Mouse (Mus musculus): ENCODE results near the gene Aloxe3. TPM values are rescaled to one million over a fixed set of nuclear protein-coding genes. Genes with fewer than 3 reads are reported as not detected.

Aloxe3 gene
- polyA plus RNA-seq (2014; fragmentation: Illumina TruSeq; extraction: RNeasy Lipid Tissue Mini Kit (QIAGEN cat#74804); ENCODE audit: low read depth, low replicate concordance), result 0.17 TPM

GRCm38 (mm10) chr11:69125852-69125918 is at the start of gene Aloxe3:
Gene Aloxe3 (plus strand): TSS chr11:69125896.

GRCm38 (mm10) chr11:69088103-69088855 is 37.4 kb upstream of the Aloxe3 start, which contains the start of gene Vamp2:
Gene Vamp2 (plus strand): TSS chr11:69088490.

GRCm38 (mm10) chr11:69094697-69095429 is 30.8 kb upstream of the Aloxe3 start, which contains the start of gene Per1:
Gene Per1 (plus strand): TSS chr11:69095217.

GRCm38 (mm10) chr11:69120221-69121000 is 5.3 kb upstream of the Aloxe3 start, which contains the start of gene Hes7:
Gene Hes7 (plus strand): TSS chr11:69120404.

GRCm38 (mm10) chr11:69122336-69122951 is 3.3 kb upstream of the Aloxe3 start, which contains the start of gene 9130213A22Rik:
Gene 9130213A22Rik (minus strand): TSS chr11:69122589.

GRCm38 (mm10) chr11:69156800-69157199 is 31.1 kb downstream of the Aloxe3 start, which contains the start of gene Alox12b:
Gene Alox12b (plus strand): TSS chr11:69156989.

GRCm38 (mm10) chr11:69197743-69198142 is 72.0 kb downstream of the Aloxe3 start, which contains the start of gene Alox8:
Gene Alox8 (minus strand): TSS chr11:69197843.

Other genes with a start within 250 kb of the Aloxe3 start
- not detected for gene Rnf222, start 237.3 kb upstream of the Aloxe3 start, polyA plus RNA-seq (2014; fragmentation: Illumina TruSeq; extraction: RNeasy Lipid Tissue Mini Kit (QIAGEN cat#74804); ENCODE audit: low read depth, low replicate concordance)
- 139 TPM for gene Rpl26, start 224.3 kb upstream of the Aloxe3 start, polyA plus RNA-seq (2014; fragmentation: Illumina TruSeq; extraction: RNeasy Lipid Tissue Mini Kit (QIAGEN cat#74804); ENCODE audit: low read depth, low replicate concordance)
- gene Odf4, start 198.8 kb upstream of the Aloxe3 start, polyA plus RNA-seq (2014; fragmentation: Illumina TruSeq; extraction: RNeasy Lipid Tissue Mini Kit (QIAGEN cat#74804); ENCODE audit: low read depth, low replicate concordance), result not detected
- gene Arhgef15, start 168.4 kb upstream of the Aloxe3 start, polyA plus RNA-seq (2014; fragmentation: Illumina TruSeq; extraction: RNeasy Lipid Tissue Mini Kit (QIAGEN cat#74804); ENCODE audit: low read depth, low replicate concordance), result 6.4 TPM
- gene Slc25a35, start 157.8 kb upstream of the Aloxe3 start, polyA plus RNA-seq (2014; fragmentation: Illumina TruSeq; extraction: RNeasy Lipid Tissue Mini Kit (QIAGEN cat#74804); ENCODE audit: low read depth, low replicate concordance), result 28.6 TPM
- gene Rangrf, start 150.7 kb upstream of the Aloxe3 start, polyA plus RNA-seq (2014; fragmentation: Illumina TruSeq; extraction: RNeasy Lipid Tissue Mini Kit (QIAGEN cat#74804); ENCODE audit: low read depth, low replicate concordance), result 6.2 TPM
- 8.0 TPM for gene Pfas, start 117.4 kb upstream of the Aloxe3 start, polyA plus RNA-seq (2014; fragmentation: Illumina TruSeq; extraction: RNeasy Lipid Tissue Mini Kit (QIAGEN cat#74804); ENCODE audit: low read depth, low replicate concordance)
- 7.3 TPM for gene Ctc1, start 110.0 kb upstream of the Aloxe3 start, polyA plus RNA-seq (2014; fragmentation: Illumina TruSeq; extraction: RNeasy Lipid Tissue Mini Kit (QIAGEN cat#74804); ENCODE audit: low read depth, low replicate concordance)
- 1.4 TPM for gene Aurkb, start 80.2 kb upstream of the Aloxe3 start, polyA plus RNA-seq (2014; fragmentation: Illumina TruSeq; extraction: RNeasy Lipid Tissue Mini Kit (QIAGEN cat#74804); ENCODE audit: low read depth, low replicate concordance)
- gene Borcs6, start 66.2 kb upstream of the Aloxe3 start, polyA plus RNA-seq (2014; fragmentation: Illumina TruSeq; extraction: RNeasy Lipid Tissue Mini Kit (QIAGEN cat#74804); ENCODE audit: low read depth, low replicate concordance), result 5.8 TPM
- 4.5 TPM for gene Tmem107, start 55.1 kb upstream of the Aloxe3 start, polyA plus RNA-seq (2014; fragmentation: Illumina TruSeq; extraction: RNeasy Lipid Tissue Mini Kit (QIAGEN cat#74804); ENCODE audit: low read depth, low replicate concordance)
- gene Vamp2, start 37.4 kb upstream of the Aloxe3 start, polyA plus RNA-seq (2014; fragmentation: Illumina TruSeq; extraction: RNeasy Lipid Tissue Mini Kit (QIAGEN cat#74804); ENCODE audit: low read depth, low replicate concordance), result 120 TPM
- gene Per1, start 30.7 kb upstream of the Aloxe3 start, polyA plus RNA-seq (2014; fragmentation: Illumina TruSeq; extraction: RNeasy Lipid Tissue Mini Kit (QIAGEN cat#74804); ENCODE audit: low read depth, low replicate concordance), result 0.58 TPM
- not detected for gene Hes7, start 5.5 kb upstream of the Aloxe3 start, polyA plus RNA-seq (2014; fragmentation: Illumina TruSeq; extraction: RNeasy Lipid Tissue Mini Kit (QIAGEN cat#74804); ENCODE audit: low read depth, low replicate concordance)
- not detected for gene 9130213A22Rik, start 3.3 kb upstream of the Aloxe3 start, polyA plus RNA-seq (2014; fragmentation: Illumina TruSeq; extraction: RNeasy Lipid Tissue Mini Kit (QIAGEN cat#74804); ENCODE audit: low read depth, low replicate concordance)
- not detected for gene Alox12b, start 31.1 kb downstream of the Aloxe3 start, polyA plus RNA-seq (2014; fragmentation: Illumina TruSeq; extraction: RNeasy Lipid Tissue Mini Kit (QIAGEN cat#74804); ENCODE audit: low read depth, low replicate concordance)
- gene Alox8, start 71.9 kb downstream of the Aloxe3 start, polyA plus RNA-seq (2014; fragmentation: Illumina TruSeq; extraction: RNeasy Lipid Tissue Mini Kit (QIAGEN cat#74804); ENCODE audit: low read depth, low replicate concordance), result not detected
- not detected for gene Gucy2e, start 111.1 kb downstream of the Aloxe3 start, polyA plus RNA-seq (2014; fragmentation: Illumina TruSeq; extraction: RNeasy Lipid Tissue Mini Kit (QIAGEN cat#74804); ENCODE audit: low read depth, low replicate concordance)
- 1.8 TPM for gene Cntrob, start 197.9 kb downstream of the Aloxe3 start, polyA plus RNA-seq (2014; fragmentation: Illumina TruSeq; extraction: RNeasy Lipid Tissue Mini Kit (QIAGEN cat#74804); ENCODE audit: low read depth, low replicate concordance)
- 58.0 TPM for gene Trappc1, start 198.1 kb downstream of the Aloxe3 start, polyA plus RNA-seq (2014; fragmentation: Illumina TruSeq; extraction: RNeasy Lipid Tissue Mini Kit (QIAGEN cat#74804); ENCODE audit: low read depth, low replicate concordance)
- 14.0 TPM for gene Kcnab3, start 200.4 kb downstream of the Aloxe3 start, polyA plus RNA-seq (2014; fragmentation: Illumina TruSeq; extraction: RNeasy Lipid Tissue Mini Kit (QIAGEN cat#74804); ENCODE audit: low read depth, low replicate concordance)
- 15.8 TPM for gene Rnf227, start 214.6 kb downstream of the Aloxe3 start, polyA plus RNA-seq (2014; fragmentation: Illumina TruSeq; extraction: RNeasy Lipid Tissue Mini Kit (QIAGEN cat#74804); ENCODE audit: low read depth, low replicate concordance)
- 10.1 TPM for gene Chd3, start 243.5 kb downstream of the Aloxe3 start, polyA plus RNA-seq (2014; fragmentation: Illumina TruSeq; extraction: RNeasy Lipid Tissue Mini Kit (QIAGEN cat#74804); ENCODE audit: low read depth, low replicate concordance)